Mouse (Mus musculus) heart, adult 2 months (tissue): Measurements from ENCODE around the gene Bves. TPM values are rescaled to one million over a fixed set of nuclear protein-coding genes. Genes with fewer than 3 reads are reported as not detected.

Experiments
- DNase-seq, 2 experiments: peaks; one replicate each; pipeline ENCODE4 v3.0.0; 2021
- H3K27ac ChIP-seq: fragments of 200-600 bp; 2 replicates; pipeline ENCODE4 v1.8.1; 2022
- H3K27me3 ChIP-seq: fragments of 200-500 bp; 2 replicates; pipeline ENCODE4 v1.6.1; 2012; ENCODE audit warnings: mild to moderate bottlenecking, low read length, inconsistent platforms, mixed read lengths; ENCODE audit not compliant: control insufficient read depth, insufficient read depth
- H3K36me3 ChIP-seq: fragments of 200-500 bp; 2 replicates; pipeline ENCODE4 v1.6.1; 2012; ENCODE audit warnings: low read length, inconsistent platforms; ENCODE audit not compliant: control insufficient read depth, insufficient read depth
- H3K4me1 ChIP-seq: fragments of 200-500 bp; 2 replicates; pipeline ENCODE4 v1.6.1; 2011; ENCODE audit warnings: low read length; ENCODE audit not compliant: control insufficient read depth, insufficient read depth
- H3K4me3 ChIP-seq: fragments of 200-600 bp; 2 replicates; pipeline ENCODE4 v1.8.1; 2022
- H3K79me2 ChIP-seq: fragments of 200-500 bp; replicated peaks from 2 replicates; pipeline ENCODE4 v1.6.1; 2012; ENCODE audit warnings: mild to moderate bottlenecking, inconsistent platforms, low read length, moderate library complexity, mixed read lengths; ENCODE audit not compliant: control insufficient read depth, insufficient read depth
- H3K9ac ChIP-seq: fragments of 200-500 bp; 2 replicates; pipeline ENCODE4 v1.6.1; 2012; ENCODE audit warnings: low read depth, mild to moderate bottlenecking, control low read depth, inconsistent platforms, low read length, mixed read lengths
- CTCF ChIP-seq: fragments of 200-600 bp; IDR thresholded peaks from 2 replicates; pipeline ENCODE4 v1.8.1; 2022; ENCODE audit warnings: antibody characterized with exemption, mild to moderate bottlenecking, moderate library complexity
- EP300 ChIP-seq: fragments of 200-500 bp; IDR thresholded peaks from 2 replicates; pipeline ENCODE4 v1.6.1; 2011; ENCODE audit warnings: low read depth, low read length, control low read depth; ENCODE audit not compliant: insufficient read depth
- POLR2A ChIP-seq: fragments of 200-500 bp; IDR thresholded peaks from 2 replicates; pipeline ENCODE4 v1.6.1; 2011; ENCODE audit warnings: mild to moderate bottlenecking, low read depth, low read length, control low read depth; ENCODE audit not compliant: insufficient read depth
- WGBS: fragments of 180-500 bp; shearing (Covaris S2); methylation state at CpG from one replicate; pipeline ENCODE4 v1.1.7; 2018; 5-methylcytosine and 5-hydroxymethylcytosine counted together
- intact Hi-C: fragments of 180-260 bp; cut with DNase I; formaldehyde crosslinking; loops from one replicate; pipeline ENCODE4 v1.15.1; 2025
- polyA plus RNA-seq: library from polyadenylated mRNA; depleted of rRNA; stranded (reverse); fragments of >200 nt; gene quantifications from 2 replicates; pipeline ENCODE4 v1.2.3, GENCODE M21; 2012; rRNA removed
- total RNA-seq, 2 experiments: library from RNA; stranded (reverse); gene quantifications; 2 replicates each; pipeline ENCODE4 v1.2.3; 2021

Gene Bves
- total and polyA plus RNA-seq, 3 experiments: 25.0 to 34.8 (median 31.1) TPM

DNA sequence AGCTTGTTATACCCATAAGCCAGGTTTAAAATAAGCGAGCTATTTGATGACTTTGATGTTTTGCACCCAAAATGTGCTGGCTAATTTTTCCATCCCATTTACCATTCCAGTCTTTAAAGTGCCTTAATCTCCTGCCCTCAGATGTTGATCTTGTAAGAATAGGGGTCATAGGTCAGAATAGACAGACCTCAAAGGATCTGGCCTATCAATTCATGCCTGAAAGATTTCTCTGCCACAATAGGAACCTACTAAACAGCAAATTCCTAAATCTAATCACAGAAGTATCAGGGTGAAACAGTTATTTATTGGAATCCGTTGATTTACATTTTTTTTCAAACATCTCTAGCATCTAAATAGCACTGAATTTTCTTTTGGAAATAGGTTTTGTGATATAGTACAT, 76.2 kb downstream of the Bves start:
- Histone ChIP-seq H3K79me2 (no peaks in the 10 kb centered on the region), H3K9ac (no peak overlapping the region), H3K4me3 (no peak overlapping the region), H3K27me3 (no peaks in the 10 kb centered on the region), H3K27ac (no peak overlapping the region), H3K36me3 (no peaks in the 10 kb centered on the region), H3K4me1 (no peaks in the 10 kb centered on the region; the same call in 1 of the 2 replicates)
- intact Hi-C loops: no loop called here
- no peak for DNase-seq
- WGBS: 66% methylated on average over 2 of the region's 2 CpGs
- no peak for TF ChIP-seq EP300
- TF ChIP-seq CTCF: no peak
- no peak for TF ChIP-seq POLR2A

DNA sequence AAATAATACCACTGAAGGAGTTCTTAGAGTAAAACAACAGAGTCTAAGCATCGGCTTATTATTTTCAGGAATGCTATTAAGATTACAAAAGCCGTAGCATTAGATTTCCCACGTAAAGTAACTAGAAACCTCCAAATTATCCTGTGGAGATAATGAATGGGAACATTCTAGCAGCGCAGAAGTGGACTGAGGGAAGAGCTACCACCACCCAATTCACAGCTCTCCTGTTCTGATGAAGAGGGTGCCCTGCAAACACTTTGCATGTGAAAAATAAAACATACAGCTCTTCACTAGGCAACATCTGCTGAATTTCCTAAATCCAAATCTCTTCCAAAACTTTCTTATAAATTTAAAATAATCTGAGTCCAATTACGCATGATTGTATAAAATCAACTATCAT, 76.6 kb downstream of the Bves start:
- TF ChIP-seq CTCF (no peak), EP300 (no peak), POLR2A (no peak)
- DNase-seq: no peak
- H3K4me3 ChIP-seq: no peak overlapping the region
- H3K27ac ChIP-seq: no peak overlapping the region
- H3K36me3 ChIP-seq: no peaks in the 10 kb centered on the region
- no peaks in the 10 kb centered on the region for H3K27me3 ChIP-seq
- 81% methylated on average over 5 of the region's 5 CpGs for WGBS
- no peak overlapping the region for H3K9ac ChIP-seq
- H3K4me1 ChIP-seq: no peaks in the 10 kb centered on the region; the same call in 1 of the 2 replicates
- intact Hi-C loops: no loop called here
- no peaks in the 10 kb centered on the region for H3K79me2 ChIP-seq

Other genes starting within 250 kb of the Bves start
- gene Popdc3, start 157.7 kb upstream of the Bves start, total RNA-seq: 10 to 100 TPM; 29.4 to 35.5 TPM
- gene Popdc3, start 157.7 kb upstream of the Bves start, polyA plus RNA-seq: 13.4 and 24.3 TPM in 2 replicates
- gene Lin28b, start 150.6 kb downstream of the Bves start, total RNA-seq: under 1 TPM in 1 of 2 experiments, not detected in 1; 0.16 TPM
- gene Lin28b, start 150.6 kb downstream of the Bves start, polyA plus RNA-seq: 0.06 and 0.09 TPM in 2 replicates
- gene Hace1, start 242.1 kb downstream of the Bves start, total RNA-seq: 1 to 10 TPM; 7.1 to 8.9 TPM
- 4.2 and 5.7 TPM in 2 replicates for gene Hace1, start 242.1 kb downstream of the Bves start, polyA plus RNA-seq